Mouse (Mus musculus) CH12.LX (cell line): ENCODE data around the gene Dnah17. TPM values are rescaled to one million over a fixed set of nuclear protein-coding genes. Genes with fewer than 3 reads are reported as not detected.

Experiments
- DNase-seq: peaks from one replicate; pipeline ENCODE4 v3.0.0-alpha.2; 2013; ENCODE audit errors: extremely low read depth
- H3K27ac ChIP-seq: 2 replicates; pipeline ENCODE4 v1.5.1; 2012; ENCODE audit warnings: low read depth, mild to moderate bottlenecking, control low read depth, moderate library complexity; ENCODE audit not compliant: insufficient read depth
- H3K27me3 ChIP-seq: replicated peaks from 2 replicates; pipeline ENCODE3; 2012; ENCODE audit warnings: inconsistent platforms
- H3K36me3 ChIP-seq, 2 experiments: replicated peaks in 1 of 2; 2 replicates each; pipeline versions ENCODE3 to v1.6.1; 2012; ENCODE audit warnings: inconsistent platforms in 1 of 2, low read length in 1 of 2, mild to moderate bottlenecking in 1 of 2, mixed read lengths in 1 of 2, moderate library complexity in 1 of 2; ENCODE audit not compliant: control insufficient read depth in 1 of 2, insufficient read depth in 1 of 2
- H3K4me1 ChIP-seq, 2 experiments: 2 replicates each; pipeline ENCODE4 v1.6.1; 2012; ENCODE audit warnings: inconsistent platforms in 1 of 2, moderate library complexity in 1 of 2; ENCODE audit not compliant: insufficient read depth in 2 of 2, control insufficient read depth in 1 of 2
- H3K4me2 ChIP-seq: 2 replicates; pipeline ENCODE4 v1.6.1; 2012; ENCODE audit warnings: low read depth, mild to moderate bottlenecking, control low read depth; ENCODE audit not compliant: poor library complexity, insufficient read depth, severe bottlenecking
- H3K4me3 ChIP-seq, 3 experiments: fragments of 150-350 bp in 1 of 3; sonication (generic) in 1 of 3; replicated peaks in 1 of 3; 2 replicates each; pipeline versions ENCODE3 to v1.5.1; 2011 to 2012; ENCODE audit warnings: low read depth in 2 of 3, low read length in 2 of 3, mild to moderate bottlenecking in 2 of 3, moderate library complexity in 2 of 3, control low read depth in 1 of 3, improper control_type of control experiment in 1 of 3, inconsistent platforms in 1 of 3, mixed read lengths in 1 of 3; ENCODE audit not compliant: poor library complexity in 1 of 3
- H3K79me2 ChIP-seq: replicated peaks from 2 replicates; pipeline ENCODE4 v1.6.1; 2012; ENCODE audit warnings: mild to moderate bottlenecking, moderate library complexity; ENCODE audit not compliant: control insufficient read depth, poor library complexity, insufficient read depth, severe bottlenecking; ENCODE audit errors: extremely low read depth
- H3K9ac ChIP-seq: 2 replicates; pipeline ENCODE4 v1.6.1; 2012; ENCODE audit warnings: low read depth, mild to moderate bottlenecking, control low read depth, moderate library complexity; ENCODE audit not compliant: insufficient read depth
- H3K9me3 ChIP-seq: replicated peaks from 2 replicates; pipeline ENCODE3; 2012; ENCODE audit warnings: low read length, inconsistent platforms, mixed read lengths
- BHLHE40 ChIP-seq: IDR thresholded peaks from 2 replicates; pipeline ENCODE4 v1.6.1; 2011; ENCODE audit warnings: mild to moderate bottlenecking, low read depth, low read length, improper control_type of control experiment
- CHD1 ChIP-seq: IDR thresholded peaks from 2 replicates; pipeline ENCODE4 v1.6.1; 2012; ENCODE audit warnings: low read depth, low read length, improper control_type of control experiment, inconsistent platforms
- CHD2 ChIP-seq: IDR thresholded peaks from 2 replicates; pipeline ENCODE4 v1.6.1; 2011; ENCODE audit warnings: low read length, improper control_type of control experiment
- CTCF ChIP-seq, 2 experiments: IDR thresholded peaks in 1 of 2; conservative IDR thresholded peaks in 1 of 2; 2 replicates each; pipeline ENCODE4 v1.5.1; 2011 to 2012; ENCODE audit warnings: low read depth in 2 of 2, low read length in 2 of 2, improper control_type of control experiment in 1 of 2, inconsistent platforms in 1 of 2, mild to moderate bottlenecking in 1 of 2, moderate library complexity in 1 of 2
- E2F4 ChIP-seq: IDR thresholded peaks from 2 replicates; pipeline ENCODE4 v1.6.1; 2011; ENCODE audit warnings: low read depth, low read length, improper control_type of control experiment; ENCODE audit not compliant: insufficient replicate concordance
- ELF1 ChIP-seq: IDR thresholded peaks from 2 replicates; pipeline ENCODE4 v1.6.1; 2014; ENCODE audit warnings: low read depth, mild to moderate bottlenecking, inconsistent platforms, low read length, improper control_type of control experiment
- EP300 ChIP-seq: IDR thresholded peaks from 2 replicates; pipeline ENCODE4 v1.6.1; 2011; ENCODE audit warnings: low read length, improper control_type of control experiment
- ETS1 ChIP-seq: conservative IDR thresholded peaks from 2 replicates; pipeline ENCODE4 v1.6.1; 2012; ENCODE audit warnings: low read depth, mild to moderate bottlenecking, inconsistent platforms, low read length, improper control_type of control experiment, moderate library complexity
- GABPA ChIP-seq: IDR thresholded peaks from 2 replicates; pipeline ENCODE4 v1.6.1; 2012; ENCODE audit warnings: low read depth, low read length, improper control_type of control experiment, inconsistent platforms; ENCODE audit not compliant: insufficient replicate concordance
- HCFC1 ChIP-seq: IDR thresholded peaks from 2 replicates; pipeline ENCODE4 v1.6.1; 2012; ENCODE audit warnings: low read depth, mild to moderate bottlenecking, inconsistent platforms, low read length, improper control_type of control experiment
- JUND ChIP-seq: conservative IDR thresholded peaks from 2 replicates; pipeline ENCODE4 v1.6.1; 2011; ENCODE audit warnings: low read depth, low read length, improper control_type of control experiment
- KAT2A ChIP-seq: IDR thresholded peaks from 2 replicates; pipeline ENCODE4 v1.6.1; 2012; ENCODE audit warnings: low read length, improper control_type of control experiment, inconsistent platforms; ENCODE audit not compliant: insufficient replicate concordance
- MAFK ChIP-seq: IDR thresholded peaks from 2 replicates; pipeline ENCODE4 v1.6.1; 2011; ENCODE audit warnings: low read length, improper control_type of control experiment; ENCODE audit not compliant: insufficient replicate concordance
- MAX ChIP-seq: IDR thresholded peaks from 2 replicates; pipeline ENCODE4 v1.6.1; 2011; ENCODE audit warnings: low read length, improper control_type of control experiment
- MAZ ChIP-seq: IDR thresholded peaks from 2 replicates; pipeline ENCODE4 v1.6.1; 2012; ENCODE audit warnings: low read depth, mild to moderate bottlenecking, inconsistent platforms, low read length, improper control_type of control experiment, moderate library complexity
- MXI1 ChIP-seq: IDR thresholded peaks from 2 replicates; pipeline ENCODE4 v1.6.1; 2011; ENCODE audit warnings: mild to moderate bottlenecking, low read depth, low read length, improper control_type of control experiment
- MYC ChIP-seq: IDR thresholded peaks from 2 replicates; pipeline ENCODE4 v1.6.1; 2011; ENCODE audit warnings: low read depth, mild to moderate bottlenecking, improper control_type of control experiment, low read length
- NELFE ChIP-seq: IDR thresholded peaks from 2 replicates; pipeline ENCODE4 v1.6.1; 2011; ENCODE audit warnings: low read depth, low read length, improper control_type of control experiment
- NRF1 ChIP-seq: IDR thresholded peaks from 2 replicates; pipeline ENCODE4 v1.6.1; 2014; ENCODE audit warnings: low read depth, mild to moderate bottlenecking, inconsistent platforms, low read length, improper control_type of control experiment, moderate library complexity
- POLR2A ChIP-seq: IDR thresholded peaks from 2 replicates; pipeline ENCODE4 v1.6.1; 2011; ENCODE audit warnings: low read depth, mild to moderate bottlenecking, improper control_type of control experiment, low read length
- RAD21 ChIP-seq: IDR thresholded peaks from 2 replicates; pipeline ENCODE4 v1.6.1; 2011; ENCODE audit warnings: low read depth, mild to moderate bottlenecking, low read length, improper control_type of control experiment, moderate library complexity
- RCOR1 ChIP-seq: conservative IDR thresholded peaks from 2 replicates; pipeline ENCODE4 v1.6.1; 2012; ENCODE audit warnings: low read depth, mild to moderate bottlenecking, inconsistent platforms, low read length, improper control_type of control experiment
- SIN3A ChIP-seq: IDR thresholded peaks from 2 replicates; pipeline ENCODE4 v1.6.1; 2012; ENCODE audit warnings: low read length, improper control_type of control experiment, inconsistent platforms
- SMC3 ChIP-seq: IDR thresholded peaks from 2 replicates; pipeline ENCODE4 v1.6.1; 2011; ENCODE audit warnings: low read depth, low read length, improper control_type of control experiment
- TCF12 ChIP-seq: IDR thresholded peaks from 2 replicates; pipeline ENCODE4 v1.6.1; 2014; ENCODE audit warnings: low read depth, mild to moderate bottlenecking, inconsistent platforms, low read length, improper control_type of control experiment
- UBTF ChIP-seq: IDR thresholded peaks from 2 replicates; pipeline ENCODE4 v1.6.1; 2012; ENCODE audit warnings: low read depth, mild to moderate bottlenecking, inconsistent platforms, low read length, improper control_type of control experiment, moderate library complexity
- USF1 ChIP-seq: IDR thresholded peaks from 2 replicates; pipeline ENCODE4 v1.6.1; 2014; ENCODE audit warnings: low read depth, mild to moderate bottlenecking, inconsistent platforms, low read length, improper control_type of control experiment
- USF2 ChIP-seq: conservative IDR thresholded peaks from 2 replicates; pipeline ENCODE4 v1.6.1; 2011; ENCODE audit warnings: low read depth, low read length, improper control_type of control experiment
- ZMIZ1 ChIP-seq: IDR thresholded peaks from 2 replicates; pipeline ENCODE4 v1.6.1; 2012; ENCODE audit warnings: low read depth, mild to moderate bottlenecking, inconsistent platforms, low read length, improper control_type of control experiment
- ZNF384 ChIP-seq: IDR thresholded peaks from 2 replicates; pipeline ENCODE4 v1.6.1; 2012; ENCODE audit warnings: low read depth, low read length, improper control_type of control experiment, inconsistent platforms
- dilution Hi-C: fragments of 300-500 bp; cut with MboI; formaldehyde crosslinking; loops from 2 replicates; pipeline ENCODE4 v1.14.3; 2020; ENCODE audit warnings: low sequenced_read_pairs; ENCODE audit not compliant: extremely low pct_unique_long_range_greater_than_20kb, extremely low pct_ligation_motif_present
- in situ Hi-C: fragments of 300-500 bp; cut with MboI; formaldehyde crosslinking; loops from 3 replicates; pipeline ENCODE4 v1.14.3; 2019; ENCODE audit warnings: low sequenced_read_pairs, low pct_ligation_motif_present, low pct_unique_long_range_greater_than_20kb, mixed read lengths
- polyA plus RNA-seq: library from polyadenylated mRNA; unstranded; fragments of >175 nt; gene quantifications from 2 replicates; pipeline ENCODE4 v1.2.1, GENCODE M21; 2012; ENCODE audit warnings: low read depth; ENCODE audit not compliant: insufficient read length
- total RNA-seq, 2 experiments: library from RNA; depleted of rRNA; stranded (reverse); fragments of 300-350 nt in 1 of 2; fragments of >200 nt in 1 of 2; gene quantifications; 2 replicates each; pipeline ENCODE4 v1.2.3; 2012 to 2014

The Dnah17 gene
- total and polyA plus RNA-seq, 3 experiments = 0.08 to 0.23 TPM; not detected in 1

DNA sequence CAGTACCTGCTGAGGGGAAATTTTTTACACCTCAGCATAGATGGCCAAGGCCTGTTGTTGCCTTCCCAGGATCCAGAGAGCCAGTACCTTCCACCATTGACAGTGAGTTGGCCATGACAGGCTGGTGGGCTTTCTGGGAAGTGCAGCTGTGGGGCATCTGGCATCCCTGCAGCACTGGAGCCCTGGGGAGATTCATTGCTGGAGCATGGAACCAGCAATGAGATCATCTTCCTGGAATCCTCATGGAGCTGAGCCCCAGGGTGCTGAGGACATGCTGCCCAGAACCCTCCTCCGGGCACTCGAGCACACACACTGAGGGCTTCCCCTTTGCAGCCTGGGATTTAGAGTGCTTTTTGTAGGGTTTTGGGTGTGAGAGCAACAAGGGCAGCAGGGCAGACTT lies 135.2 kb downstream of the Dnah17 start:
- in situ Hi-C loops (no loop called here), dilution Hi-C loops (no loop called here)
- Histone ChIP-seq H3K9ac (no peak overlapping the region), H3K27me3 (no peaks in the 10 kb centered on the region), H3K9me3 (no peaks in the 10 kb centered on the region), H3K79me2 (peaks cover 86% of the 10 kb centered on the region), H3K4me1 (peaks cover 72 to 94% of the 10 kb centered on the region in 2 experiments), H3K4me2 (no peak overlapping the region), H3K4me3 (no peak overlapping the region), H3K27ac (no peak overlapping the region), H3K36me3 (peaks cover 16 to 72% of the 10 kb centered on the region in 2 experiments)
- no peak for DNase-seq
- TF ChIP-seq BHLHE40 (no peak), EP300 (no peak), MXI1 (no peak), SMC3 (no peak), ZNF384 (no peak), HCFC1 (no peak), JUND (no peak)

DNA sequence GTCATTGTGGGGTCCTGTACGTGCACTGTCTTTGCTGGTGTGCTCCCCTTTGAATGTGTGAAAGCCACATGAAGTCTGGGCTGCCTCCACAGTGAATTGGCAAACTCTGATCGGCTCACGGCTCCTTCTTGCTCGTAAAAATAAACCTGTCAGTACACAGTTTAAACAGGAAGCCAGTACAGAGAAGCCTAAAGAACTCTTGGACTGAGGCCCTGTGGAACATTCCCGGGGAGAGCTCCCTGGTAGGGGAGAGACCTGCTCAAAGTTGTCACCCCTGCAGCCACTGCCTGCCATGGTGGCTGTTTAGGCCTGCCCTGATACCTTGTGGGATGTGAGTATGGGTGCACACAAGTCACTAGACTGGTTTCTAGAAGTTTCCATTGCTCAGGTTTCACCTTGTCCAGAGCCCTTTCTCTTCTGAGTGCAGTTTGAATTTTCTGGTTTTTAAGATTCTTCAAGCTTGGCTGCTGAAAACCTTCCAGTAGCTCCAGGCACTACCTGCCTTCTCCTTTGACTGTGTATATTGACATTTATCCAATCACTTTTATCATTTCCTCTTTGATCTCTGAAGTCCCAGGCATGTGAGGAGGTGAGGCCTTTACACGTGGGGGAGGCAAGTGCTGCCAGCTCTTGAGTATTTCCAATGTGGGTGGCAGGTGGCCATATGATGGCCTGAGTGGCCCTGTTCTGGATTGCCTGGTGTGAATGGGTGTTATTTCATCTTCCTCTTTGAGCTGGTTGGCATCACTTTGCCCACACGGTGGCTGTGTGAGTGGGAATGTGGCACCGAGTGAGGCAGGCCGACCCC lies 136.0 kb downstream of the Dnah17 start:
- in situ Hi-C loops (no loop called here), dilution Hi-C loops (no loop called here)
- peaks cover 66 to 94% of the 10 kb centered on the region in 2 experiments for H3K4me1 ChIP-seq
- H3K79me2 ChIP-seq = peaks cover 91% of the 10 kb centered on the region
- H3K27me3 ChIP-seq = no peaks in the 10 kb centered on the region
- no peak overlapping the region for H3K4me3 ChIP-seq
- peak overlapping the region; percentile 27; the same call in 1 of the 2 replicates for H3K27ac ChIP-seq
- H3K9ac ChIP-seq = 0 out of 2 replicates have a peak overlapping the region, but pooled peaks have one; percentile 1
- DNase-seq = no peak
- no peak overlapping the region for H3K4me2 ChIP-seq
- H3K36me3 ChIP-seq = peaks cover 8 to 64% of the 10 kb centered on the region in 2 experiments
- no peaks in the 10 kb centered on the region for H3K9me3 ChIP-seq
- TF ChIP-seq RAD21 = no peak
- TF ChIP-seq UBTF = no peak; the same call in 1 of the 2 replicates
- peak; percentile 50 for TF ChIP-seq MXI1
- peak; percentile 69 for TF ChIP-seq BHLHE40
- no peak for TF ChIP-seq ZMIZ1
- no peak for TF ChIP-seq SMC3
- no peak for TF ChIP-seq USF2
- no peak for TF ChIP-seq NRF1
- TF ChIP-seq MYC = peak; percentile 77; the same call in 1 of the 2 replicates
- no peak for TF ChIP-seq CHD2
- no peak for TF ChIP-seq ZNF384
- peak; percentile 14; the same call in 1 of the 2 replicates for TF ChIP-seq ELF1
- TF ChIP-seq NELFE = no peak
- no peak for TF ChIP-seq KAT2A
- TF ChIP-seq EP300 = peak; percentile 86
- no peak for TF ChIP-seq POLR2A
- peak; percentile 72; the same call in 1 of the 2 replicates for TF ChIP-seq MAX
- TF ChIP-seq CHD1 = 0 out of 2 replicates have a peak, but pooled peaks have one; percentile 32
- TF ChIP-seq HCFC1 = peak; percentile 41; the same call in 1 of the 2 replicates
- peak; percentile 64; the same call in 1 of the 2 replicates for TF ChIP-seq MAZ
- TF ChIP-seq USF1 = no peak
- TF ChIP-seq ETS1 = peak; percentile 52; the same call in 1 of the 2 replicates
- TF ChIP-seq CTCF (conservative IDR thresholded peaks at IDR 0.05 in 1 of 2, IDR thresholded peaks at IDR 0.05 in 1 of 2; ENCODE audit: low read depth in 2 of 2, low read length in 2 of 2) = no peak
- TF ChIP-seq MAFK = 0 out of 2 replicates have a peak, but pooled peaks have one; percentile 45
- TF ChIP-seq E2F4 = no peak
- TF ChIP-seq TCF12 = peak; percentile 33; the same call in 1 of the 2 replicates
- no peak for TF ChIP-seq GABPA
- TF ChIP-seq SIN3A = peak; percentile 66
- no peak; the same call in 1 of the 2 replicates for TF ChIP-seq RCOR1
